Mouse (Mus musculus) olfactory bulb, adult 2 months (tissue): ENCODE results near the gene Pithd1.
A peak's percentile ranks its signal among the peaks of the same experiment; 100 is the strongest.

Source experiments
- CTCF ChIP-seq: fragments of 200-500 bp; IDR thresholded peaks from 2 replicates; pipeline ENCODE4 v1.5.1; 2012; ENCODE audit warnings: low read depth, mild to moderate bottlenecking, low read length, moderate library complexity; ENCODE audit not compliant: insufficient read depth
- POLR2A ChIP-seq: fragments of 200-500 bp; IDR thresholded peaks from 2 replicates; pipeline ENCODE4 v1.6.1; 2012; ENCODE audit warnings: mild to moderate bottlenecking, low read depth, low read length, moderate library complexity; ENCODE audit not compliant: insufficient read depth

DNA sequence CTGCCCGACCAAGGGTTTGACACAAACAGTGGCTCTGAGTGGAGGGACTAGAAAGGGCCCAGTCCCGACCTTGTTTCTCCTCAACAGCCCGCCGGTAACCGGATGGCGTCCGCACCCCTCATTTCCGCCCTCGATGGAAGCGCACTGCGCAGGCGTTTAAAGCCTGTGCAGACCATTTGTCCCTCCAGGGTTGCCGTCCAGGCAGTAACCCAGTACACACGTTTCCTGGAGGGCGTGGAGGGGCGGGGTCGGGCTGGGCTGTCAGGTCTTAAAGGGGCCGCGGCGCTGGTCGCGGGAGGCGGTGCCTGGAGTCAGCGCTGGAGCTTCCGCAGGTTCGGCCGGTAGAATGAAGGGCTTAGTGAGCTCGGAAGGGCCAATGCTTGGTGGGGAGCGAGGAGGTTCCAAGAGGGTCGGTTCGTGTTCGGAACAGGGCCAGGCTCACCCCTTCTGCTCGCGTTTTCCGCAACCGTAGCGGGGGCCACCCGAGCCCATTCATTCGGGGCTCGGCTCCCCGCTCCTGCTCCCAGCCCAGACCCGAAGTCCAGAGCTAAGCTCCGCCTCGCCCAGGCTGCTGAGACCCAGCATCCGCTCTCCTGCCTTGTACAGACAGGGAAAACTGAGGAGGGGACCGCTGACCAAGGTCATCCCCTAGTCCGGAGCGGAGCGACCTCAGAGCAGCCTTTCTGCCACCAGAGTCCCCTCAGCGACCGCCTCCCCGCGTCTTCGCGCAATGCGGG lies 23.4 kb downstream of the Pithd1 start, which contains the start of gene Gale:
- TF ChIP-seq POLR2A: peak; percentile 88
- TF ChIP-seq CTCF: no peak
